Mouse (Mus musculus) bone marrow, adult 2 months (tissue): ENCODE data around the gene Anp32a. TPM values are rescaled to one million over a fixed set of nuclear protein-coding genes. Genes with fewer than 3 reads are reported as not detected.
A peak's percentile ranks its signal among the peaks of the same experiment; 100 is the strongest.

Experiments
- H3K27ac ChIP-seq: fragments of 200-500 bp; 2 replicates; pipeline ENCODE4 v1.5.1; 2012; ENCODE audit warnings: low read depth, mild to moderate bottlenecking, control low read depth, inconsistent platforms, low read length; ENCODE audit not compliant: control insufficient read depth, poor library complexity, insufficient read depth
- H3K4me1 ChIP-seq: fragments of 200-500 bp; 2 replicates; pipeline ENCODE4 v1.6.1; 2011; ENCODE audit warnings: low read length; ENCODE audit not compliant: control insufficient read depth, insufficient read depth
- H3K4me3 ChIP-seq: fragments of 200-500 bp; replicated peaks from 2 replicates; pipeline ENCODE3; 2011; ENCODE audit warnings: mild to moderate bottlenecking, low read depth, low read length, control low read depth; ENCODE audit not compliant: control insufficient read depth
- CTCF ChIP-seq: fragments of 200-500 bp; IDR thresholded peaks from 2 replicates; pipeline ENCODE4 v1.5.1; 2011; ENCODE audit warnings: low read length, control low read depth; ENCODE audit not compliant: control insufficient read depth, insufficient read depth
- POLR2A ChIP-seq: fragments of 200-500 bp; IDR thresholded peaks from 2 replicates; pipeline ENCODE4 v1.6.1; 2011; ENCODE audit warnings: low read depth, mild to moderate bottlenecking, control low read depth, low read length, borderline replicate concordance; ENCODE audit not compliant: control insufficient read depth
- whole genome bisulfite sequencing: fragments of 180-500 bp; shearing (Covaris S2); methylation state at CpG from one replicate; pipeline ENCODE4 v1.1.7; 2018; 5-methylcytosine and 5-hydroxymethylcytosine counted together
- polyA plus RNA-seq: library from polyadenylated mRNA; stranded (reverse); fragments of >200 nt; gene quantifications from 2 replicates; pipeline ENCODE4 v1.2.4, GENCODE M21; 2011; ENCODE audit warnings: low replicate concordance; ENCODE audit not compliant: missing spikeins, insufficient read depth, insufficient read length

Anp32a gene
- polyA plus RNA-seq, 1 experiment: 1,032 TPM

DNA sequence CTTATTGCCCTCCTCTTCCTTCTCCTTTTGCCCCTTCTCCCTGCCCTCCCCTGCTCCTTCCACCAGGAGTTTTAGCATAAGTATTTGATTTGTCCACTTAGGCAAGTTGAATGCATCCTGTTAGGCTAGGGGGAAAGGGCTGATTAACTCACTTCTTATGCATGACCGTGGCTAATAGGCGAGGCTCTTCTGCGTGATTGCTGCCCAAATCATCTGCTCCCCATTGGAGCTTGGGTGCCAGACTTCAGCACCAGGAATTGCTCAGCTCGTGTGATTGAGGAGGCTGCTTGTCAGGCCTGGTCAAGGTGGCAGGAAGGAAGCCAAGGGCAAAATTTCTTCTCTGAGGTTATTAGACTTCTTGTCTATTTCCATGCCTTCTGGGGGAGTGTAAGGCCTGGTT lies 19.8 kb downstream of the Anp32a start:
- WGBS: 22% methylated on average over 4 of the region's 4 CpGs
- H3K4me3 ChIP-seq: no peak overlapping the region
- H3K4me1 ChIP-seq: peaks cover 2% of the 10 kb centered on the region
- no peak overlapping the region for H3K27ac ChIP-seq
- TF ChIP-seq CTCF (no peak), POLR2A (no peak)

DNA sequence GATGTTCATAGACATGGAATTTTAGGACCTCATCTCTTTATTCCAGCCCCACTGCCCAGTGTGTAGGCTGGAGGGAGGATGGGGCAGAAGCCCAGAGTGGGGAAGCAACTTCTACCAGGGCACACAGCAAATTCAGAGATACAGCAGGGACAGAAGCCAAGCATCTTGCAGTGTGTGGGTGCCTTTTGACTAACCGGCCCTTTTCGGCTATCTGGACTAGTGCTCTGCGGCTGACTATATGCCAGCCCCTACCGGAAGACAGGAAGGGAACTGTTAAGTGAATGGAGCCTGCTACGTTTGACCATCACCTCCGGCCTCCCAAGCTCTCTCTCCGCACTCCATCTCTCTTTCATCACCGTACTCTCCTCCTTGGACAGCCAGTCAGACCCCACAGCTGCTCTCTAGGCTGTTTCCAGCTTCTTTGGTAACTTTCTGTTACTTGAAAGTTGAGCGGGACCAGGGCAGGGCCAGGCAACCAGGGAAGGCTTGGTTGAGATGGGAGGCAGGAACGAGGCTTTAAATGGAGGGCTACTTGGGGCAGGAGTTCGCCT lies 21.8 kb downstream of the Anp32a start:
- no peak overlapping the region for H3K4me3 ChIP-seq
- TF ChIP-seq POLR2A (no peak), CTCF (no peak)
- WGBS: 30% methylated on average over 11 of the region's 11 CpGs
- H3K27ac ChIP-seq: no peak overlapping the region
- peaks cover 4% of the 10 kb centered on the region for H3K4me1 ChIP-seq

DNA sequence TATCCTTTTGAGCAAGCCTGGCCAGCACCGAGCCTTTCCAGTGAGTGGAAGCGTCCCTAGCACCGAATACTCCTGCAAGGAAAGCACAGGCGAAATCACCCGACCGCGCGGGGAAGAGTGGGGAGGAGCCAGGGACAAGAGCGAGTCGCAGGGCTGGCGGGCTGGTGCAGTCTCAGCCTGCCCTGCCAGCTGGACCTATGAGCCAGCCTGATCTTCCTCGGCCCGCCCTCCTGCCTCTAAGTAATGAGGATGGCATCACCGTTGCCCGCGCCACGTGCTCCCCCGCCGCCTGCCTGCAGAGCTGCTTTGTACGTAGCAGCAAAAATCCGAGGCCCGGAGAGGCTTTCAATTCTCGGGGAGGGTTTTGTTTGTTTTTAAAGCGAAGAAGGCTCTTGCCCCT lies 22.5 kb downstream of the Anp32a start:
- peaks cover 4% of the 10 kb centered on the region for H3K4me1 ChIP-seq
- H3K4me3 ChIP-seq: no peak overlapping the region
- WGBS: 5% methylated on average over 24 of the region's 24 CpGs
- TF ChIP-seq POLR2A: peak; percentile 34; the same call in 1 of the 2 replicates
- no peak for TF ChIP-seq CTCF
- H3K27ac ChIP-seq: no peak overlapping the region

DNA sequence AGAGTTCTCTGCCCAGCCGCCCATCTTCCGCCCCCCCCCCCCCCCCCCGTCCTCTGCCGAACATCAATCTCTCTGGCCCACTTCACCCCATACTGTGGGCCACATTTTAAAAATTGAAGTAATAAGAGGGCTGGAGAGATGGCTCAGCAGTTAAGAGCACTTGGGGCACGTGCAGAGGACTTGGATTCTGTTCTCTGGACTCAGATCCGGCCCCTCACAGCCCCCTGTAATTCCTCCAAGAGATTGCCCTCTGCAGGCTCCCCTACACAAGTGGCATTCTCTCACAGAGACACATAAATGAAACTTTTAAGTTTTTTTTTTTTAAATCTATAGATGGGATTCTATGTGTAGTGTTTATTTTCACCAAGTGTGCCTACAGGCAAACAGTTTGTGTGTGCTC lies 23.1 kb downstream of the Anp32a start:
- TF ChIP-seq CTCF (no peak), POLR2A (no peak)
- no peak overlapping the region for H3K4me3 ChIP-seq
- peaks cover 4% of the 10 kb centered on the region for H3K4me1 ChIP-seq
- H3K27ac ChIP-seq: no peak overlapping the region
- 33% methylated on average over 6 of the region's 6 CpGs for WGBS

DNA sequence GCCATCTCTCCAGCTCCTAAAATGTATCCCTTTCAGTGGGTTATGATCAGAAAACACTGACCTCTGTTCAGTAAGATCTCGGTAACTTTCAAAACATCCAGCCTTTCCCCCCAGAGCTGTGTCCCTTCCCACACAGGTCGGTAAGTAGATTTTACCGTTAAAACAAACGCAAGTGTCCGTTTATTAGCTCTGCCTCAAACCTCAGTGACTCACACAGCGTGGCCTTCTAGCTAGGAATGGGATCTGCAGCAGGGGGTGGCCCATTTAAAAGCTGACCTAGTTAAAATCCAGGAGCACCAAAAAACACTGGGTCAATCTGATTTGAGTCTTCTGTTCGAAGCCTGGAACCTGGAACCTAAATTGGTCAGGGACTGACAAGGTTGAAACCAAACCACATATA lies 23.7 kb downstream of the Anp32a start:
- H3K27ac ChIP-seq: no peak overlapping the region
- H3K4me3 ChIP-seq: no peak overlapping the region
- H3K4me1 ChIP-seq: peaks cover 4% of the 10 kb centered on the region
- no peak for TF ChIP-seq POLR2A
- no peak for TF ChIP-seq CTCF
- 42% methylated on average over 7 of the region's 7 CpGs for WGBS

DNA sequence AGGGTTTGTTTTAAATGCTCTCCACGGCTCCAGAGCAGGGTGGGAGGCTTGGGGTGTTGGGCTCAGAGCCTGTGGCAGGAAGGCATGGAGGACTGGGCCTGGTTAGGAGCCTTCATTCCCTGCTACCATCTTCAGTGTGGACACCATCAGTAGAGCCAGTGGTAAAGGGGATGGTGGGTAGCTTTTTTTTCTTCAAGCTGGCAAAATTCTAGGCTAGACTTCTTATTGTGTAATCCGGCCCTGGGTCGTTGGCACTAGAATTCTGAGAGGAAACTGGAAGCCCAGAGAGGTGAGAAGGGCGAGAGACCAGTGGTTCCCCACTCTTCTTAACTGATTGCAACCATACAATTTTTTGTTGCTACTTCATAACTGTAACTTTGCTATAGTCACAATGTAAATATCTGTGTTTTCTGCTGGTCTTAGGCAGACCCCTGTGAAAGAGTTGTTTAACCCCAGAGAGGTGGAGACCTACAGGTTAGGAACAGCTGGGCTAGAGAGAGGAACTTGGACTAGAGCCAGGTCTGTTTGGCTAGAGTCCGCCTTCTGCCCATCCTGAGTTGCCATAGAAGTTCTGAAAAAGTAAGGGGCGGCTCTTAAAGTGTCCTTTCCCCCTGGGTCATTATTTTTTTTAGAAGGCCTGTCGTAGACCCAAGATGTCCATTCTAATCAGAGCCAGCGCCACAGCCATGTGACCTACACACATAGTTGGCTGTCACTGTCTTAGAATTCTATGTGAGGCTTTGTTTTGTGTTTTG lies 24.4 kb downstream of the Anp32a start:
- no peak overlapping the region for H3K4me3 ChIP-seq
- H3K4me1 ChIP-seq: peaks cover 5% of the 10 kb centered on the region
- 27% methylated on average over 8 of the region's 8 CpGs for WGBS
- TF ChIP-seq CTCF (no peak), POLR2A (no peak)
- no peak overlapping the region for H3K27ac ChIP-seq

DNA sequence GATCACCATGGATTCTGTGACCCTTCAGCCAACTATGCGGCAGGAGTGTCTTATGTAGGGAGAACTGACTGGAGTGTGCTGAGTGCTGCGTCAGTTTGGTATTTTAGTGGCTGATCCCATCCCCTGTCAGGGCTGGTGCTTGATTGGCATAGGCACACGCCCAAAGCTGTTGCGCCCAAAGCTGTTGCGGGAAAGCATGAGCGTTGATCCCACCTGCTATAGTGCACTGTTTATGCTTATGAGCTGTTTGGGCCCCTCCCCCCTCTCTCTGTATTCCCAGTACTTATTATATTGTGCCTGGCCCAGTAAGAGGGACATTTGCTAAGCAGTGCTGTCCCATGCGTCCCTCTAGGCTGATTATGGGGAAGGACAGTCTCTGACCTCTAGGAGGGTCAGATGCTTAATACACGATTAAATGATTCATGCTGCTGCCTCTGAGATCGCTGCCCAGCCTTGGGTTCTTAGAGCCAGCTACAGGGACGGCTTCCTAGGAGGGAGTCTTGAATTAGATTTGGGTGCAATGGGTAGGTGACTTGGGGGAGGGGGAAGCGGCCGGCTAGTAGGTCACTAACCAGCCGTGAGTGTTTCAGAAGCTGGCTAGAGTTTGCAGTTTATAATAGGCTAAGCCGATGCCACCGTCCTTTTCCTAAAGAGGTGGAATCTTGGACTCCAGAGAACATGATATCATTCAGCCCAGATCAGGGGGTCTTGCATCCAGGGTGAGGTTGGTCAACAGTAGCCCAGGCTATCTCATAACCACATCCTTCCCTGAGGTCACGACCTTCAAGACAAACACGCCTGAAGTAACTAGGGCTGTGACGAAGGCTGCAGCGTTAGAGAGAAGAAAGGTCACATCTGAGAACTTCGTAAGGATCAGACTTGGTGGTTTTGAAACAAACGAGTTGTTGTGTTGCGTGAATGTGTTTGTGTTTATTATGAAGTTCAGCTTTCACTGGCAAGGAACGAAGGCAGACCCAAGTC lies 25.7 kb downstream of the Anp32a start:
- Histone ChIP-seq H3K4me3 (no peak overlapping the region), H3K27ac (0 out of 2 replicates have a peak overlapping the region, but pooled peaks have one; percentile 0), H3K4me1 (peaks cover 6% of the 10 kb centered on the region)
- 55% methylated on average over 23 of the region's 23 CpGs for WGBS
- TF ChIP-seq POLR2A: no peak
- no peak for TF ChIP-seq CTCF

DNA sequence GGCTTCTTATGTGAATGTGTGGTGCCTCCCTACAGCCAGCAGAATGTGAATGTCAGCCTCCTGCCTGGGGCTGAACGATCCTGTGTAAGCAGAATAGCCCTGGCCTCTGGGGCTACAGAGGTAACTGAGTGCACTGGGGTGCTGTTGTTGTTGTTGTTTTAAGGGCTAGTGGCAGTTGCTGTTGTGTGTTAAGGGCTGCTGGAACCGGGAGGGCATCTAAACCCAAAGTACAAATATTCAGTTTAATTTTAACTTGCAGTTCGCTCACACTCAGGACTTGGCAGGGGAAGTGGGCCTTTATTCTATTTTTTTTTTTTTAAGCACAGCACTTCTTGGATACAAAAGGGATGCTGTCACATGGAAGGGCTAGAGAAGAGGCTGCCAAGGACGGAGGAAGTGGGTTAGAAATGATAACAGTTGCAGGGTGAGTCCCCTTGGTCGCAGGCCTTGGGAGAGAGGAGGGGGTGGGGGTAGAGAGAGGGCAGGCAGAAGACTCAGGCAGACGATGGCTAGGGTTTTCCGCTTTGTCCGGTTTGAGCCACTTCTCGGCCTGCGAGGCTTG lies 26.5 kb downstream of the Anp32a start:
- 0 out of 2 replicates have a peak overlapping the region, but pooled peaks have one; percentile 0 for H3K27ac ChIP-seq
- H3K4me3 ChIP-seq: no peak overlapping the region
- WGBS: 16% methylated on average over 10 of the region's 10 CpGs
- H3K4me1 ChIP-seq: peaks cover 6% of the 10 kb centered on the region
- TF ChIP-seq CTCF: no peak
- no peak for TF ChIP-seq POLR2A
